Mouse (Mus musculus) frontal cortex, adult 2 months (tissue): ENCODE data around the gene Spin1. TPM values are rescaled to one million over a fixed set of nuclear protein-coding genes. Genes with fewer than 3 reads are reported as not detected.

Experiments
- DNase-seq, 2 experiments: peaks; one replicate each; pipeline ENCODE4 v3.0.0; 2022; ENCODE audit warnings: low spot score in 1 of 2; ENCODE audit errors: extremely low spot score in 1 of 2
- polyA plus RNA-seq: library from polyadenylated mRNA; depleted of rRNA; stranded (reverse); fragments of >200 nt; gene quantifications from 2 replicates; pipeline ENCODE4 v1.2.3, GENCODE M21; 2012

Gene Spin1
- polyA plus RNA-seq, 1 experiment, result 99.1 TPM

GRCm38 (mm10) chr13:51131179-51131578 is 30.5 kb downstream of the Spin1 start:
- peak in 1 of 2 experiments; percentile 51 for DNase-seq

DNA sequence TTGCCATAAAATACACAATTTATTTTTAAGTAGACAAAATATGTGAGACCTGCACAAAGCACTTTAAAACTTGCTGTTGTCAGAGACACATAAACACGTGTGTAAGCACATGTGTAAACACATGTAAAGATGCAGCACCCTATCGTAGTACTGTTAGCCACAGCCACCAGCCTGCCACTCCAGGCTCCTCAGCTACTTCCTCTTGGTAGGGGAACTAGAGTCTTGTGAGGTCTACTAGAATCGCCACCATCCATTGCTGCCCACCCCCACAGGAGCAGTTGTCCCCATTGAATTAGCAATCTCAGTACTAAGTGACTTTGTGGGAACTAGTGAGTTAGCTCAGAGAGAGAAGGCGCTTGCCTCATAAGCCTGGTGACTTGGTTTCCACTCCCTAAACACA is 35.6 kb downstream of the Spin1 start:
- no peak for DNase-seq

DNA sequence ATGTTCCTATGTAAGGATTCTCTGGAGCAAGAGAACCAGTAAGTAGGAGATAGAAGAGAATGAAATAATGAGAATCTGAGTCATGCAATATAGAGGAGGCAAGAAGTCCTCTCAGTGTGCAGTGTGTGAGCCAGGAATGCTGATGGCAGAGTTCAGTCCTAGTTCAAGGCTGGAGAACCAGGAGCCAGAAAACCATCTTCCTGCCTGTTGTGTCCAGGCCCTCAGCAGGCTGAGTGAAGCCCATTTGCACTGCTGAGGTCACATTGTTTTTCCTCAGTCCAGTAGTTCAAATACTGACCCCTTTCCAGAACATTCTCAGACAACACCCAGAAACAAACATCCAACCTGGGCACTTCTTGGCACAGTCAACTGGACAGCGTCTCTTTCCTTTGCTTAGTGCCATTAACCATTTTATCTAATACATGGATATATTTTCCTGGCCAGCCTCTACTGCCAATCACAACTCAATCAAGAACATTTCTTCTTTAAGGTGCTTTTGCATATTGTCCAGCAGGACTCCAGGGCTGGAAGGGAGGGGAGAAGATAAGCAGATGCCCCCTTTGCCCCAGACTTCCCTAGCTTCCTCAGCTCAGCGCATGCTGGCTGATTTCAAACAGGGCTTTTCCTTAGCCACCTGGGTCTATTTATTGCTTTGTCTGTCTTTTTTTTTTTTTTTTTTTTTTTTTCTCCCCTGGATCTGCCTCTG is 36.5 kb downstream of the Spin1 start:
- DNase-seq, result peak in 1 of 2 experiments; percentile 24

DNA sequence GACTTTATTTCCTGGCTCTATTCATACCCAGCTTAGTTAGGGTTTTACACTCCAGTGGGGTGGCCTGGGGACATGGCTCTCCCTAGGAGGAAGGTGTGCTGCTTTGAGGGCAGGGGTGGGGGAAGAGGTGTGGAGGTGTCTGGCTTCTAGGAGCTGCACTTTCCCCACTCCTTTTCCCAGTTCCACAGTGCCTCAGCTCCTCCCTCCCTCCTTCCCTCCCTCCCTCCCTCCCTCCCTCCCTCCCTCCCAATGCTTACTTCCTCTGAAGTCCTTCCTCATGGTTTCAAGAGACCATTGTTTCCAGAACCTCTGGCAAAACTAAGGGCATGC is 37.0 kb downstream of the Spin1 start:
- no peak for DNase-seq

DNA sequence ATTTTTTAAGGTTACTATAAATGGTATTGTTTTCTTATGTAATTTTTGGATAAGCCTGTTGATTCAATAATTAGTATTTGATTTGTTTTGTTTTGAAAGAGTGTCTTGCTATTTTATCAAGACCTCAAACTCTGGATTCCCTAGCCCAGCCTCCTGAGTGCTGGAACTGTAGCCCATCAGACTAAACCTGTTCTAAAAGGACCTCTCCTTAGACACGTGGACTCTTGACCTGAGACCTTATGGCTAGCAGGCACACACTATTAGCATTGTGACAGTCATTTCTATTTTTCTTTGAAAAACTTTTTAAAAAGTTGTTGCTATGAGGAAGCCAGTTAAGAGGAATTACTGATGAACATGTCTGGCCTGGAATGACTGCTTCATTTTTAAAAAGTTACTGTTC is 46.4 kb downstream of the Spin1 start:
- no peak for DNase-seq

- no peak for DNase-seq
These were observed 52.4 kb downstream of the Spin1 start for GRCm38 (mm10) chr13:51152966-51153669.

GRCm38 (mm10) chr13:51153670-51154030 is 53.0 kb downstream of the Spin1 start:
- DNase-seq, result no peak

DNA sequence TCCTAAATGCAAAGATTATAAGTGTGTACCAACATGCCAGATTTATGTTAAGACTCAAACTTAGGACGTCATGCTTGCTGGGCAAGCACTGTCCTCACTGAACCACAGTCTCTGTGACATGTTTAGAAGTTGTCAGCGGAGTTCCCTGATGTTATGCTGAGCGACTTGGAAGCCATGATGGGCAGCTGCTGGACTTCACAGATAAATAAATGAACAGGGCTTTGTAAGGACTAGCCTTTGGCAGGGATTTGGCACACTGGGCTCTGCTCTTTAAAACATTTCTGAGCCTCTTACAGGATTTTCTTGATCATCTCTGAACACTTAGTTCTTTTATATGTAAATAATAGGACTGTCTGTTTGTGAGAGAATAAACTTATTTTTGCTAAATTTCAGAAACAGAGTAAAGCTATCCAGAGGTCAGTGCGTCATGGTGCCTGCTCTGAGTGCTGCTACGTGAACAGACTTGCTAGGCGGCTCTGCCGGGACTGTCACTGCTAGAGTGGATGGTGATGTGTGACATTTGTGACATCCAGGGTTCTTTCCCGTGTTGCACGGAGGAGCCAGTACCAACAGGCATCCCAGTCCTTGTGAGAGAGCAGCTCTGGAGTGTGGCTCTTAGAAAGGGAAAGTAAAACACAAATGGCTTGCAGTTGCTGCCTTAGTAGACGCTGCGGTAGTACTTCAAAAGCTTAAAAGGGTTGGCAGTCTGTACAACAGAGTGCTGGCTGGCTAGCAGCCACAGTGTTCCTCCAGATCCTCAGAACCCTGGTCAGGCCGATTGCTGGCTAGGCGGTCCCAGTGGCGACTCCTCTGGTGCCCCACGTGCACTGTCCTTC is 54.7 kb downstream of the Spin1 start:
- DNase-seq, result no peak

DNA sequence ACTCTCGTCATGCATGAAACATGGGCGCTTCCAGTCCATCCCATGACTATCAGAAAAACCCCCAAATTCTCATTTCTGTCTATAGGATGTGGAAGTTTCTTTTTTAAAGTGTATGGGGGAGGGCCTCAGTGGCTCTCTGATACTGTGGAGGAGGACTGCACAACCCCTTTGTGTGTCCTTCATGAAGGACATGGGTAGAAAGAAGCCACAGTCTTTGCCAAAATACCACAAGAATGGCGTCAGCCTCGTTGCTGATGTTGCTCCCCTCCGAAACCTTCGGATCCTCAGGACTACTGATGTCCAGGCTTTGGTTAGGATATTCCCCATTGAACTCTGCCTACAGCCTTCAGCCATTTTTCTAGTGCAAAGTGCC is 55.3 kb downstream of the Spin1 start:
- DNase-seq, result no peak

GRCm38 (mm10) chr13:51157291-51157690 is 56.6 kb downstream of the Spin1 start:
- DNase-seq, result no peak

DNA sequence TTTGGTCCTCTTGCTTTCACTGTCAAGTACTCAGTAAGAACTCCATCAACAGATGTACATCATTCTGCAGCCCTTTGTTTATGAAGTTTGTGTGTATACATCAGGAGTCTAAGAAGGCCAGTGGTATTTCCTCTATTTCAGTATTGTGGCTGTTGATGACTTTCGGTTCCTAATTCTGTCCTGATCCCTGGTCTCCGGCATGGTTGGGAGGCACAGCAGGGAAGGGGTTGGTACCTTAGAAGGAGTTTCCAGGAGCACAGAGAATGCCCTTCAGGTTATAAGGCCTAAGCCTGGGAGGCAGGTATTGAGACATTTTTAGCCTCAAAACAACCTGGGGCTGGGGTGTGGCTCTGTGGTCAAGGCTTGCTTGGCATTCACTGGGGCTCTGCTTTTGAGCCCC is 61.0 kb downstream of the Spin1 start:
- no peak for DNase-seq

DNA sequence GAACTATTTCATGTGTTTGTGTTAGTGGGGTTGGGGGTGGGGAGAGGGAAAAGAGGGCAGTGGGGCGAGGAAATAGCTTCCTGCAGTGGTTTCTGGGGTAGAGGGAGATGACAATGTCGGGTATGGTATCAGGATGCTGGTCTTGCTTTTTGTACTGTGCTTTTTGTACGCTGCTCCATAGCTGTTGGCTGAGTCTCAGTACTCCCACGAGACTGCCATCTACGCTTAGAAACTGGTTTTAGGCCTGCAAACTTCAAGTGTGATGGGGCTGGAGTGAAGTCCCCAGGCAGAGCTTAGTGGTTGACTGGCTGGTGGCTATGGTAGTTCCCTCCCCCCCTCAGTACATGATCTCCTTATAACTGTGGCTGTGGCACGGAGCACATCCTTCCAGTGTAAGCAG is 61.6 kb downstream of the Spin1 start:
- peak in 1 of 2 experiments; percentile 51 for DNase-seq

GRCm38 (mm10) chr13:51166711-51167110 is 66.0 kb downstream of the Spin1 start:
- DNase-seq, result no peak

- no peak for DNase-seq
These were observed 69.5 kb downstream of the Spin1 start for GRCm38 (mm10) chr13:51170215-51170614.

GRCm38 (mm10) chr13:51170691-51171680 is 70.3 kb downstream of the Spin1 start, which contains the start of gene Nxnl2:
Gene Nxnl2, plus strand, starts transcription at chr13:51171022.
- DNase-seq, result peak in 1 of 2 experiments; percentile 31

- DNase-seq, result no peak
These were observed 71.9 kb downstream of the Spin1 start for GRCm38 (mm10) chr13:51172601-51173000.

DNA sequence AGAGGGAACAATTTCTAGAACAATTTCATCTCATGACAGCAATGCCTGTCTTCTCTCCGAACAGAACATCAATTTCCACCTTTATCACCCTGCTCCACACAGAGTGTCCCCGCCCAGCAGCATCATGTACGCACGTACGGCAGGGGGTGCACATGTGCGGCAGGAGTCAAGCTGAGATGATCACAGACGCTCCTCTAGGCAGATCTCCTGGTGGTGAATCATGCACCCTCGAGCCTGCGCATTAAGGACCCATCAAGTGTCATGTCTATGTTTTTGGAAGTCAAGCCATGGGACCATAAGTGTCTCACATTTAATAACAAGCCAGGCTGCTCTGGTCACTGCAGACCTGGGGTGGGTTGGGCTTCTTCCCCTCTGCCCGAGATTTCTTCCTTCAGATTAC is 78.3 kb downstream of the Spin1 start:
- DNase-seq, result no peak

DNA sequence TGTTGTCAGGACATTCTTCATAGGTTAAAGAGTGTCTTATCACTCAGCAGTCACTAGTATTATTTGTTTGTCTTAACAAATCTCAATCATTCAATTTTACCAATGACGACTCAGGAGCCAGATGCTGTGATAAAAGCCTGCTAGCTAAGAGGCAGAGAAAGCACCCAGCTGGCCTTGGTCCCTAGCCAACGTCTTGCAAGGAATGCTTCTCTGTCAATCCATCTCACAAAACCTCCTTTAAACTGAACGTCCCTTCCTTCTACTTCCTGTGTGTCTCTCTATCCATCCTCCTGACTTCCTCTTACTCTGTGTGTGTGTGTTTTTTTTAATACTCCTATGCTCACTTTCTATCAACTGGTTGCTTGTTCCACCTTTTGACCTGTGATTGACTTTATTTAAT is 78.7 kb downstream of the Spin1 start:
- DNase-seq, result no peak

DNA sequence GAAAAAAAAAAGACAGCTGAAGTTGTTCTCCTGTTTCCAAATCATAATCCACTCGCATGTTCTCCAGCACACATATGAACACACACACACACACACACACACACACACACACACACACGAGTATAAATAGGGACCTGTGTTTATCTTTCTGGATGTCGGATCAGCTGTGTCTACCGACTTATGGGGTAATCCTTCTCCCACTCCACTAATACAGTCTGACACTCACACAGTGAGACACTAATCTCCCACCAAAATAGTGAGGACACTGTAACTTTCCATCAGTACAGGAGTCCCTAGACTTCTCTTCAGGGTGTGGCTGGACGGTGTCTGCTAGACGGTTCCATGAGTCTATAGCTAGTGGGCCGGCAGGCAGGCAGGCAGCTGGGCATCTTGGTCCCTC is 81.6 kb downstream of the Spin1 start:
- no peak for DNase-seq

- no peak for DNase-seq
These were observed 84.2 kb downstream of the Spin1 start for GRCm38 (mm10) chr13:51184896-51185295.
